Mouse (Mus musculus) right cerebral cortex, postnatal 4 days (tissue): Measurements from ENCODE around the gene Cisd1.

Experiments
- DNase-seq: peaks from one replicate; pipeline ENCODE4 v3.0.0-alpha.2; 2022

Gene Cisd1

DNA sequence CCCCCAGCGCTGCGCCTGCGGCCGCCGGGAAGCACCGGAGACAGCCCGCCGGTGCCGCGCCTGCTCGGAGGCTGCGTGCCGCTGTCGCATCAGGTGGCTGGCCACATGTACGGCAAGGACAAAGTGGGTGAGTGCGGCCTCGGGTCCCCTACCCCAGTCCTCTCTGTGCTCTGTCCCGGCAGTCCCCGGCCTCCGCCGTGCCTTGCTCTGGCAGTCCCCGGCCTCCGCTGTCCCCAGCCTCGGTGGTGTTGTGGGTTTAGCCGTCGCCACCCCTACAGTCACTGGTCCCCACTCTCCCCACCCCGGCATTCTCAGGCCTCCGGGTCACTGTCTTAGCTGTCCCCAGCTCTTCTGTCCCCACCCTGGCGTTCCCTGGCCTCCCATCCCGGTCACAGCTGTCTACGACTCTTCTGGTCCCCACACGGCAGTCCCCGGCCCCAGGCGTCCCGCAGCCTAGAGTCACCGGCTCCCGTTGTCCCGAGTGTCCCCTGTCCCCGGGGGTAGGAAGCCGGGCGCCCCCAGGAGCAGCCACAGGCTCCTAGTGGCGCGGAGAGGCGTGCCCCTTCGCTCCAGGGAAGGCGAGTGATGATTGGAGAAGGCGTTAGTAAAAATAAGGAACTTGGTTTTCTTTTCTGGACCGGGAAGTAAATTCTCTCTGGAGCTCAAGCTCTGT lies 3.3 kb upstream of the Cisd1 start:
- peak; percentile 58 for DNase-seq

- DNase-seq, result peak; percentile 100
Observed at GRCm38 (mm10) chr10:71347509-71347949, 2.8 kb upstream of the Cisd1 start, which contains the start of gene Ipmk. TSS of gene Ipmk (plus strand) at chr10:71347763.

- peak; percentile 70 for DNase-seq
Observed at GRCm38 (mm10) chr10:71346722-71347508, 2.2 kb upstream of the Cisd1 start.

DNA sequence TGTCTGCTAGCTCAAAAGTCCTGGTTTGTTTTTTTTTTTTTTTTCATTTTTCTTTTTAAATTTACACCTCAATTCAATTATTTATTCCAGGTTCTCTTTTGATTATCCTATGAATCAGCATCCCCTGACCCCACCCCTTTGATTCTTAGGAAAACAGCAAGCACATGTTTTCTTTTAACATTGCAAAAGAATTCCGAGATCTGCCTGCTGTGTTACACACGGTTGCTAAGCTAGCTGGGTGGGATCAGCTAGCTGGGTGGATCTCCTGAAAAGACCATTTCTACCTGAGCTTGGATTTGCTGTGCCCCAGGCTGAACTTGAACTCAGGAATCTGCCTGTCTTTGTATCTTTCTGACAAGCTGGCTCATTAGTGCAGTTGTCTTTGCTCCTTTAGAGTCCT lies 1.4 kb upstream of the Cisd1 start:
- DNase-seq, result no peak

GRCm38 (mm10) chr10:71343567-71344265 lies 1.0 kb downstream of the Cisd1 start:
- DNase-seq, result no peak

- no peak for DNase-seq
Observed at GRCm38 (mm10) chr10:71343130-71343529, 1.6 kb downstream of the Cisd1 start.

DNA sequence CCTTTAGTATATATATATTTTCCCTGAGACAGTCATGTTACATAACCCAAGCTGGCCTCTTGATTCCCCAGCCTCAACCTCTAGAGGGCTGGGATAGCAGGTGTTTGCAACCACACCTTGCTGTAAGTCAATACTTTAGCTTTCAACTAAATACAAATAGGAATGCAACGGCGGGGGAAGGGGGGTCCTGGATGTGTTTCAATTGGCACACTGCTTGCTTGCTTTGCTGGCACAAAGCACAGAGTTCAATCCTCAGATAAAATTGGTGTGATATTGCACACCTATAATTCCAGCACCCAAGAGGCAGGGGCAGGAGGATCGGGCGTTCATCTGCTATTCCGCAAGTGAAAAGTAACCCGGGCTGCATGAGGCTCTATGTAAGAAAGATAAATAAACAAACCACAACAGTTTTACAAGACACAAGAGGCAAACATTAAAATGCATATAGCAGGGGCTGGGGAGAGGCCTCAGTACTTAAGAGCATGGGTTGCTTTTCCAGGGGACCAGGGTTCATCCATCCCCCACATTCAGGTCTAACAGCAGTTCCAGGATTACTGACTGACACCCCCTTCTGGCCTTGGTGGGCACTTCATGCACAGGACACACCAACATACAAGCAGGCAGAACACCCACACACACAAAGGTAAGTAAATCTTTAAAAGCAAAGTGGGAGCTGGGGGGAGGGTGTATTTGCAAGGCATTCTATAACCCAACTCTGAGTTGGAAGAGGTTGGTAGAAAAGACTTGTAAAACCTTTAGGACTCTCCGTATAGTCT lies 2.5 kb downstream of the Cisd1 start:
- no peak for DNase-seq

DNA sequence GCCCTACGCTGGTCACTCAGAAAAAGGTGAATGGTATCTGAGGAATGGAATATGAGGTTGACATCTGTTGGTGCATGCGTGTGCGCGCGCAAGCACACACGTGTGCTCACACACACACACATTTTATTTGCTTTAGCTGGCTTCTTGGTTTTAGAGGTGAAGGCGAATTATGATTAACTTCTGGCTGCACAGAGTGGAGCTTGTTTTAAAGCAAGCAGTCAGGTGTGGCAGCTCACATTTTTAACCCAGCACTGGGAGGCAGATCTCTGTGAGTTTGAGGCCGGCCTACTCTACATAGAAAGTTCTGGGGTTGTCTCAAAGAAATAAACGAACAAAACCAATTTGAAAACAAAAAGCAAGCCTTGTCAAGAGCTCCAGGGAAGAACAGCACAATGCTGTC lies 3.5 kb downstream of the Cisd1 start:
- no peak for DNase-seq

DNA sequence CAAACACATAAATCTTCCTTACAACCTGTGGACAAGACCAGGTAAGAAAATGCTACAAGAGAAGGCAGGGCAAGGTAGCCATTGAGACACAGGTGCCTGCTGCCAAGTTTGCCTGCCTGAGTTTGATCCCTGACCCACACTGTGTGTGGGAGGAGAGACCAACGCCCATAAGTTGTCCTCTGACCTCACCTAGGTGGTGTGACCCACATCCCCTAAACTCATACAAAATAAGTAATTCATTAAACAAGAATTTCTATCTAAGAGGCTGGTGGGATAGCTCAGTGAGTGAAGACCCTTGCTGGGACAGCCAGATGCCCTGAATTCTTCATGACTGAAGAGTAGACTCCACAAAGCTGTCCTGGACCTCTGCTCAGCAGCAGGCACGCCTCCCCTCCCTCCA lies 4.6 kb downstream of the Cisd1 start:
- DNase-seq, result no peak

DNA sequence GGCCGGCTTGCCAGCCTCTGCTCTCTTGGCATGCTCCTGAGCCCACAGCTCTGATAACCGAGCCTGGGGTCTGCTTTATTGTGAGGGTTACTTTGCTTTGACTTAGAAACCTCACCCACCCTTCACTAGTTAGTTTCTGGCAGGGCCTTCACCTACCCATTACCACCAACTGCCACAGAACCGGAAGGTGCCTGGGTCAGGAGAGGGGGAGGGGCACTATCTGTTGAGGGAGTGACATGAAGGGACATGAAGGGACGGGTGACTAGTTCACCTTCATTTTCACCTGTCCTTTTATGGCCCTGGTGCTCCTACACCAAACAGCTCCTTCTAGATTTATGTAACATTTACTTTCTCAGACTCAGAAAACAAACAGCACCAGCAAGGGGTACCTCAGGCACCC lies 5.3 kb downstream of the Cisd1 start:
- no peak for DNase-seq

- DNase-seq, result no peak
Observed at GRCm38 (mm10) chr10:71338156-71338905, 6.4 kb downstream of the Cisd1 start.

DNA sequence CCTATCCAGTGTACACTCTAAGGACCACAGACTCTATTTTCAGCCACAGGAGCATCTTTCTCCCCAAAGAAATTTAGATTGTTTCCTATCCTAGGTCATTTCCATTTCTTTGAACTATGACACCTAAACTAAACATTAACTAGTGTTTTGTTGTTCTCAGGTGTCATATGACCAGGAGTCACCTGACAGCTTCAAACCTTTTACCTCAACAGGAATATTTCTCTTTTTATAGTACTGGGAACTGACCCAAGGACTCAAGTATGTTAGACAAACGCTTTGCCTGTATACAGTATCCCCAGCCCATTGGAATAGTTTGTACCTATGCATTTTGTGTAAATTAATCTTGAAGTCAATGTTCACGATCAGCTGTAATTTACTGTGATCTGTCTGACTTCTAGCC lies 7.0 kb downstream of the Cisd1 start:
- DNase-seq, result no peak

DNA sequence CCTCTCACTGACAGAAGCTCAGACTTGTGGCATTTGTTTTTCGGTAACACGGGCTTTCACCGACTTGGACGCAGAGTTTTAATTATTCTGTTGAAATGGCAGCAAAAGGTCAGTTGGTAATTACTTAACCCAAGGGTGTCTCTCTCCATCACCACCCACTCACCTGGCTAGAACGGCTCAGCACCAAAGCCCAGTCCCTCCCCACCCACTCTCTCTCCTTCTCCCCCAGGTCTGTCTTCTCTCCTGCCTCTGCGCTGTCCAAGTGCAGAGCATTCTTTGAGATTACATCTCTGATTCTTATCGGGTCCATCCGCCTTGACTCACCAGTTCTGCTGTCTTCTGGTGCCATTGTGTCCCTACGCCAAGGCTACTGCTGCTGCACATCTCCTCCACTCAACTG lies 11.9 kb downstream of the Cisd1 start:
- no peak for DNase-seq

DNA sequence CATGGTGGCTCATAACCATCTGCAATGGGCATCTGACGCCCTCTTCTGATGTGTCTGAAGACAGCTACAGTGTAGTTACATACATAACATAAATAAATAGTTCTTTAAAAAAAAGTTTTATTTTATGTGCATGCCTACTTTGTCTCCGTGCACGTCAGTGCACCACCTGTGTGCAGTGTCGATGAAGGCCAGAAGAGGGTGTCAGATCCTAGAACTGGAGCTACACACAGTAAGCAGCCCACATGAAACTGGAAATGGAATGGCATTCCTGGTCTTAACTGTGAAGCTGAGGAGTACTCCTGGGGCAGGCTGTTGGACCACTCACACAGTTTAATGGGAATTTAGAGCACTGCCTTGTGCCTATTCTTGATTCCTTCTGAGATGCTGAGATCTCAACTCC lies 12.4 kb downstream of the Cisd1 start:
- no peak for DNase-seq

GRCm38 (mm10) chr10:71331908-71332307 lies 12.8 kb downstream of the Cisd1 start:
- no peak for DNase-seq

GRCm38 (mm10) chr10:71330070-71330469 lies 14.7 kb downstream of the Cisd1 start:
- DNase-seq, result no peak

- no peak for DNase-seq
Observed at GRCm38 (mm10) chr10:71329295-71329694, 15.5 kb downstream of the Cisd1 start.

DNA sequence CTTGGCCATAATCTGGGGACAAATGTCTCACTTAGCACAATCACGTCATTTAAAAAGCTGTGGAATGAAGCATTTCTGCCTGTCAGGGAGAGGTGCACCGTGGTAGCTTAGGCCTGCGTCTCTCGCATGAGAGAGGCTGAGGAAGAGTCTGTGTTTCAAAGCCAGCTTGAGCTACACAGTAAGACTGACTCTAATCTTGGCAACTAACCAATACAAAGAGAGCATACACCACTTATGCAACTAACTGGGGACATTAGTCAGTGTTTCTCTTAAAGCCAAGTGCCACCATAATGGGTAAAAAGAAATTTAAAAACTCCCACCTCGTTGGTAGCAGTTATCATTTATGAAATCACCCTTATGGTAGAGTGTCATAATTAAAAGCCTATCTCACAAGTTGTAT lies 15.9 kb downstream of the Cisd1 start:
- no peak for DNase-seq

- DNase-seq, result no peak
Observed at GRCm38 (mm10) chr10:71328382-71328781, 16.4 kb downstream of the Cisd1 start.

- no peak for DNase-seq
Observed at GRCm38 (mm10) chr10:71327386-71327785, 17.4 kb downstream of the Cisd1 start.

GRCm38 (mm10) chr10:71326789-71327188 lies 18.0 kb downstream of the Cisd1 start:
- DNase-seq, result peak; percentile 70

GRCm38 (mm10) chr10:71326123-71326522 lies 18.6 kb downstream of the Cisd1 start:
- DNase-seq, result no peak
